Mouse (Mus musculus) cerebellum, adult 2 months (tissue): ENCODE measurements around the gene St6galnac3. TPM values are rescaled to one million over a fixed set of nuclear protein-coding genes. Genes with fewer than 3 reads are reported as not detected.

Source experiments
- DNase-seq, 2 experiments: peaks; one replicate each; pipeline ENCODE4 v3.0.0; 2021
- H3K27ac ChIP-seq: fragments of 200-500 bp; 2 replicates; pipeline ENCODE4 v1.5.1; 2012; ENCODE audit warnings: low read length, control low read depth, inconsistent platforms; ENCODE audit not compliant: insufficient read depth
- H3K27me3 ChIP-seq: fragments of 200-500 bp; 2 replicates; pipeline ENCODE4 v1.6.1; 2012; ENCODE audit warnings: inconsistent platforms, mild to moderate bottlenecking, low read length, moderate library complexity; ENCODE audit not compliant: control insufficient read depth, insufficient read depth
- H3K4me1 ChIP-seq: fragments of 200-500 bp; 2 replicates; pipeline ENCODE4 v1.6.1; 2011; ENCODE audit warnings: low read length; ENCODE audit not compliant: control insufficient read depth, insufficient read depth
- H3K4me3 ChIP-seq: fragments of 200-500 bp; replicated peaks from 2 replicates; pipeline ENCODE3; 2011; ENCODE audit warnings: mild to moderate bottlenecking, low read depth, low read length, control low read depth; ENCODE audit not compliant: insufficient read depth
- CTCF ChIP-seq: fragments of 200-500 bp; IDR thresholded peaks from 2 replicates; pipeline ENCODE4 v1.5.1; 2011; ENCODE audit warnings: low read depth, mild to moderate bottlenecking, control low read depth, low read length, moderate library complexity, borderline replicate concordance; ENCODE audit not compliant: insufficient read depth
- POLR2A ChIP-seq: fragments of 200-500 bp; IDR thresholded peaks from 2 replicates; pipeline ENCODE4 v1.6.1; 2011; ENCODE audit warnings: low read length, control low read depth, borderline replicate concordance; ENCODE audit not compliant: insufficient read depth
- WGBS: fragments of 180-500 bp; shearing (Covaris S2); methylation state at CpG from one replicate; pipeline ENCODE4 v1.1.7; 2018; 5-methylcytosine and 5-hydroxymethylcytosine counted together
- polyA plus RNA-seq: library from polyadenylated mRNA; depleted of rRNA; stranded (reverse); fragments of >200 nt; gene quantifications from 2 replicates; pipeline ENCODE4 v1.2.3, GENCODE M21; 2012

St6galnac3 gene
- polyA plus RNA-seq, 1 experiment = 14.6 TPM

- no peak for DNase-seq
- H3K27me3 ChIP-seq = no peaks in the 10 kb centered on the region
- TF ChIP-seq CTCF (no peak), POLR2A (no peak)
- H3K4me3 ChIP-seq = no peak overlapping the region
- no peaks in the 10 kb centered on the region; the same call in 1 of the 2 replicates for H3K4me1 ChIP-seq
- H3K27ac ChIP-seq = no peak overlapping the region
These were observed 3.6 kb upstream of the St6galnac3 start for GRCm38 (mm10) chr3:153728577-153728976.

- H3K4me1 ChIP-seq = no peaks in the 10 kb centered on the region; the same call in 1 of the 2 replicates
- peak overlapping the region; percentile 93 for H3K4me3 ChIP-seq
- no peak for DNase-seq
- no peak overlapping the region for H3K27ac ChIP-seq
- TF ChIP-seq POLR2A = no peak
- no peak for TF ChIP-seq CTCF
- H3K27me3 ChIP-seq = no peaks in the 10 kb centered on the region
- WGBS = 80% methylated on average over 9 of the region's 9 CpGs
These were observed 1.4 kb downstream of the St6galnac3 start for GRCm38 (mm10) chr3:153723467-153724079.

- no peaks in the 10 kb centered on the region for H3K27me3 ChIP-seq
- H3K4me1 ChIP-seq = no peaks in the 10 kb centered on the region; the same call in 1 of the 2 replicates
- DNase-seq = no peak
- TF ChIP-seq POLR2A (no peak), CTCF (no peak)
- H3K4me3 ChIP-seq = no peak overlapping the region
- 92% methylated on average over 16 of the region's 16 CpGs for WGBS
- H3K27ac ChIP-seq = no peak overlapping the region
These were observed 3.4 kb downstream of the St6galnac3 start for GRCm38 (mm10) chr3:153721525-153721924.

GRCm38 (mm10) chr3:153720922-153721321 is 4.1 kb downstream of the St6galnac3 start:
- 85% methylated on average over 4 of the region's 4 CpGs for WGBS
- TF ChIP-seq POLR2A (no peak), CTCF (no peak)

GRCm38 (mm10) chr3:153720296-153720695 is 4.7 kb downstream of the St6galnac3 start:
- Histone ChIP-seq H3K4me3 (no peak overlapping the region), H3K27me3 (no peaks in the 10 kb centered on the region), H3K4me1 (no peaks in the 10 kb centered on the region; the same call in 1 of the 2 replicates), H3K27ac (no peak overlapping the region)
- no peak for DNase-seq
- WGBS = 75% methylated on average over 3 of the region's 3 CpGs
- TF ChIP-seq POLR2A = no peak
- TF ChIP-seq CTCF = no peak

More at GRCm38 (mm10) chr3:153720922-153721321, 4.1 kb downstream of the St6galnac3 start:
- Histone ChIP-seq H3K27ac (no peak overlapping the region), H3K4me1 (no peaks in the 10 kb centered on the region; the same call in 1 of the 2 replicates), H3K4me3 (no peak overlapping the region), H3K27me3 (no peaks in the 10 kb centered on the region)
- DNase-seq = no peak

- 87% methylated on average over 9 of the region's 9 CpGs for WGBS
- TF ChIP-seq POLR2A (no peak), CTCF (no peak)
- Histone ChIP-seq H3K27ac (no peak overlapping the region), H3K27me3 (no peaks in the 10 kb centered on the region), H3K4me1 (no peaks in the 10 kb centered on the region; the same call in 1 of the 2 replicates), H3K4me3 (no peak overlapping the region)
- no peak for DNase-seq
These were observed 5.6 kb downstream of the St6galnac3 start for GRCm38 (mm10) chr3:153719256-153719970.

GRCm38 (mm10) chr3:153718724-153719123 is 6.2 kb downstream of the St6galnac3 start:
- 78% methylated on average over 8 of the region's 8 CpGs for WGBS

GRCm38 (mm10) chr3:153717742-153718141 is 7.2 kb downstream of the St6galnac3 start:
- TF ChIP-seq POLR2A (no peak), CTCF (no peak)
- H3K4me3 ChIP-seq = no peak overlapping the region
- no peak for DNase-seq
- no peaks in the 10 kb centered on the region for H3K27me3 ChIP-seq
- no peak overlapping the region for H3K27ac ChIP-seq
- 86% methylated on average over 7 of the region's 7 CpGs for WGBS
- no peaks in the 10 kb centered on the region for H3K4me1 ChIP-seq

More at GRCm38 (mm10) chr3:153718724-153719123, 6.2 kb downstream of the St6galnac3 start:
- no peak for TF ChIP-seq POLR2A
- no peak for TF ChIP-seq CTCF
- no peaks in the 10 kb centered on the region; the same call in 1 of the 2 replicates for H3K4me1 ChIP-seq
- no peak overlapping the region for H3K4me3 ChIP-seq
- no peak overlapping the region for H3K27ac ChIP-seq
- no peak for DNase-seq
- H3K27me3 ChIP-seq = no peaks in the 10 kb centered on the region
